Mouse (Mus musculus): Measurements from ENCODE around the gene Vmn1r219. TPM values are rescaled to one million over a fixed set of nuclear protein-coding genes. Genes with fewer than 3 reads are reported as not detected.
"Not testable (repeated sequence)": the region's sequence is repeated elsewhere in the genome, so short reads cannot be mapped to it uniquely, and the experiment has no call there.

Vmn1r219 gene
- not detected in 2 replicates for polyA plus RNA-seq (2015; fragmentation: Nextera tagmentation; extraction: Ambion mirVana)

DNA sequence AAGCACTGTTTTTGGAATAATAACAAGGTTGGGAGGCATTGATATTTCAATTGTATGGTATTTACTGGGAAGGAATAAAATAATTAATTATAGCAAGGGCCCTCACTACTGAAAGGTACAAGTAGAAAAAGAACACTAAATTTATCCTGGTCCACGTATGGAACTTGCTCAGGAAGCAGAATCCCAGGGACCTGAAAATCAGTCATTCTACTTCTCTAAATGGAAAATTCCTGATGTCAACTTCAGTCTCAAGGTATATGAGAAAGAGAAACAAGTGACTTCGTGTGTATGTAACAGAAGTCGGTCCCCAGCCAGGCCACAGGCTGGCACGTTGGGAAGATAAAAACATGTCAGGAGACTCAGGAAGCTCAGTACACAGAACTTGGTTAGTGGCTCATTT is at the start of gene Vmn1r219:
TSS of gene Vmn1r219 (plus strand) at position 301 of the 400 bp plus-strand sequence.
- no peaks in the 10 kb centered on the region for H3K27me3 ChIP-seq (replicated peaks)
- no peak for ATAC-seq (ENCODE audit: extremely low read depth, insufficient number of reproducible peaks, low FRiP score, low TSS enrichment)
- no peak within 1 kb of the TSS for H3K4me3 ChIP-seq
- H3K9me3 ChIP-seq = no peaks in the 10 kb centered on the region
- no peak within 1 kb of the TSS for H3K27ac ChIP-seq (replicated peaks)
- H3K4me1 ChIP-seq = peaks cover 9% of the 10 kb centered on the region
- no peaks in the 10 kb centered on the region for H3K36me3 ChIP-seq
- WGBS = 59% methylated on average over 4 of the region's 4 CpGs
- H3K9ac ChIP-seq = no peak within 1 kb of the TSS
- H3K4me2 ChIP-seq = no peak within 1 kb of the TSS

DNA sequence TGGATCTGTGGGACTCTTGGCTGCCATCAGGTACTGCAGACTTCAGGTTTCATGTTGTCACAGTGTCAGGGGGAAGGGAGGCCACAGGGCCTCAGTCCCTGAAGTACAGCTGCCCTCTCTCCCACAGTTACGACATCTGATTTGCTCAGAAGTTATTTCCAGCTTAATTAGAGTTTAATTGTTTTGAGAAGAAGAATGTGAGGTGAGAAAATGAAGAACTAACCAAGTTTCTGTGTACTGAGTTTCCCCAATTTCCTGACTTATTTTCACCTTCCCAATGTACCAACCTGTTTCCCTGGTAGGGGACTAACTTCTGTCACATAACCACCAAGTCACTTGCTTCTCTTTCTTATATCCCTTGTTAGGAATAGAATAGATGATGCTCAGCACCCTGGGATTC is 41.0 kb upstream of the Vmn1r219 start, which contains the start of gene Vmn1r217:
TSS of gene Vmn1r217 (minus strand) at position 101 of the 400 bp plus-strand sequence.
- not testable (repeated sequence) for H3K27me3 ChIP-seq (replicated peaks); H3K27ac ChIP-seq (replicated peaks); H3K4me3 ChIP-seq; ATAC-seq (ENCODE audit: extremely low read depth, insufficient number of reproducible peaks, low FRiP score, low TSS enrichment); H3K4me1 ChIP-seq; H3K9ac ChIP-seq; H3K9me3 ChIP-seq; H3K36me3 ChIP-seq; H3K4me2 ChIP-seq
- WGBS = 65% methylated on average over 1 of the region's 1 CpGs

DNA sequence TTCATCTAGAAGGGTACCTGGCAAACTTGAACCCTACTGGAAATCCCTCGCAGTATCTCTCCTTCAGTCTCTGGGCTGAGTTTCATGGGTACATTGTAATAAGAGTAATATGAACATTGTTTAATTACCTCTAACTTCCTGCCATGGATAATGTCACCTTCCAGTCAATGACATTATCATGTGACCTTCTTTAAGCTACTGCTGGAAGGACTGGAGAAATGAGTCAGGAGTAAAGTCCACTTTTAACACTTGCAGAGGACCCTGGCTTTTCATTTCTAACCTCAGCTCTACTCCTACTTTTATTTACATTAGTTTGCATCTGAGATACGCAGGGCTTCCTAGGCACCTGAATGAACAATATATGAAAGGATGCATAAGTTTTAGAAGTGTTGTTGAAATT is 38.5 kb upstream of the Vmn1r219 start:
- no peak; the same call in 1 of the 2 replicates for ATAC-seq (ENCODE audit: extremely low read depth, insufficient number of reproducible peaks, low FRiP score, low TSS enrichment)
- Histone ChIP-seq H3K4me2 (no peak overlapping the region), H3K4me1 (no peaks in the 10 kb centered on the region), H3K4me3 (no peak overlapping the region), H3K9me3 (no peaks in the 10 kb centered on the region), H3K9ac (no peak overlapping the region), H3K27me3 (replicated peaks) (no peaks in the 10 kb centered on the region), H3K27ac (replicated peaks) (no peak overlapping the region), H3K36me3 (no peaks in the 10 kb centered on the region)
- 79% methylated on average over 2 of the region's 2 CpGs for WGBS

DNA sequence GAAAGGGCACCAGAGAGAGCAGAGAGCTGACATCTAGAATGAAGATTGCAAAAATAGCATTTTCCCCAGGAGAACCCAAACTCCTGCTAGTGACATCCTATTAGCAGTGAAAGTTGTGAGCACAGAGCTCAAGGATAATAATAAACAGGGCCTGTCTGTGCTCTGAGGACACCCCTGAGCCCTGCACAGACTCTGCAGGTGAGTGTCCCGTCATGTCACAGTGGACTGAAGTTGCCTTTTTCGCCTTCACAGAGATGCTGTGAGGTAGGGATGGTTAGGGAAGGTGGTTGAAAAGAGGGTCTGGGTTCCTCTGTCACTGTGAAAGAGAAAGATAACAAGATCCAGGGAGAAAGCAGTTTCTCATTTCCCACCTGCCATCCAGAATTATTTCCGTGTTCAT is 26.0 kb upstream of the Vmn1r219 start, which contains the start of gene Vmn1r218:
TSS of gene Vmn1r218 (plus strand) at position 57 of the 400 bp plus-strand sequence.
- Histone ChIP-seq H3K4me1 (no peaks in the 10 kb centered on the region), H3K27ac (replicated peaks) (no peak within 1 kb of the TSS), H3K9me3 (no peaks in the 10 kb centered on the region), H3K4me2 (no peak within 1 kb of the TSS), H3K36me3 (no peaks in the 10 kb centered on the region), H3K4me3 (no peak within 1 kb of the TSS), H3K27me3 (replicated peaks) (no peaks in the 10 kb centered on the region), H3K9ac (no peak within 1 kb of the TSS)
- no peak for ATAC-seq (ENCODE audit: extremely low read depth, insufficient number of reproducible peaks, low FRiP score, low TSS enrichment)
- 62% methylated on average over 3 of the region's 3 CpGs for WGBS

DNA sequence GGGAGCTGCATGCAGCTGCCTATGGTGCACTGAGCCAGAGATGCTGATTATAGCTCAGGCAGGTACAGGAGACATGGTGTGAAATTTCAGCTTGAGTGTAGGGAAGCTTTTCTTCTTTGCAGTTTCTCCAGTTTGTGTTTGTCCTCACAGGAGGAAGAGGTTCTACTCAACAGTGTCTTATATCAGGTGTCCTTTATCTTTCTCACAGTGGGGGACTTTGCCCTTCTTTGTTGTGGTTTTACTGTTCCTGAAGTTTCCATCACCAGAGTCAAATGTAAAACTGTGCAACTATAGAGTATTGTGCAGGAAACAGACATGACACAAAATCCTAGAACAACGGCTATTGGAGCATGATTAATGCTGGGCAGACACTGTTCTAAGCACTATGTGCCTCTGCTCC is 25.6 kb upstream of the Vmn1r219 start:
- no peak overlapping the region for H3K9ac ChIP-seq
- no peaks in the 10 kb centered on the region for H3K4me1 ChIP-seq
- ATAC-seq (ENCODE audit: extremely low read depth, insufficient number of reproducible peaks, low FRiP score, low TSS enrichment) = no peak
- H3K4me2 ChIP-seq = no peak overlapping the region
- no peak overlapping the region for H3K27ac ChIP-seq (replicated peaks)
- no peaks in the 10 kb centered on the region for H3K36me3 ChIP-seq
- H3K4me3 ChIP-seq = no peak overlapping the region
- H3K9me3 ChIP-seq = no peaks in the 10 kb centered on the region
- H3K27me3 ChIP-seq (replicated peaks) = no peaks in the 10 kb centered on the region
- WGBS = 51% methylated on average over 1 of the region's 1 CpGs

DNA sequence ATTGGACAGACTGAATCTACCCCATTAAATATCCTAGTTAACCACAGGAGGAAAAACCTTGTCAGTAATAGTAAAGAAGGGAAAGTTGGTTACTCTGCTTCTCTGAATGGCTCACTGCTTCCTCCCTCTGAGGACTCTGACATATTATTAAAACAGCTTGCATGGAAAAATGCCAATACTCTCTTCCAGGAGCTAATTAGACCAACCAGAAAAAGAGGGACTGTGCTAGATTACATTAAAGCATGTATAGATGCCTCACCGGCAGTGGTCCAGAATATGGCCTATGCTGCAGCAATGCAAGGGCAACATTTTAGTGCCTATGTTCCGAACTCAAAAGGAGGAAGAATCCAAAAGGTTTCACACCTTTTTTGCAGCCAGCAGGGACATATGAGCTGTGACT is 20.2 kb upstream of the Vmn1r219 start:
- WGBS = 87% methylated on average over 2 of the region's 2 CpGs

DNA sequence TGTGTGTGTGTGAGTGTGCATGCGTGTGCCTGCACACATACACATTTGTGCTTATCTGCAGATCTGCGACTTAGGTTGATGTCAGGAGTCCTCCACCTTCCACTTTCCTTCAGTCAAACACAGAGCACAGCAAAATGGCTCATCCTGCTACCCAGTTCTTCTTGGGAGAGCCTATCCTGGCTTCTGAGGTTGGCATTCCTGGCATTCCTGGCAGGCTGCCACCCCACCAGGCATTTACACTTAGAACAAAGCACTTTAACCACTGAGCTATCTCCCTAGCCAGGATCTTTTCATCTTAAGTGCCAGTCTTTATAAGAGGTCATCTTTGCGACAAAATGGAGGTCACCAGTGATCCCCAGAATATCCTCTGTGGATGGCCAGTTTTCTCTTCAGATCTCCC is 1.3 kb upstream of the Vmn1r219 start:
- Histone ChIP-seq H3K27ac (replicated peaks) (no peak overlapping the region), H3K9ac (no peak overlapping the region), H3K9me3 (no peaks in the 10 kb centered on the region), H3K4me3 (no peak overlapping the region), H3K36me3 (no peaks in the 10 kb centered on the region), H3K4me1 (peaks cover 9% of the 10 kb centered on the region), H3K4me2 (no peak overlapping the region), H3K27me3 (replicated peaks) (no peaks in the 10 kb centered on the region)
- 36% methylated on average over 3 of the region's 3 CpGs for WGBS
- no peak; the same call in 1 of the 2 replicates for ATAC-seq (ENCODE audit: extremely low read depth, insufficient number of reproducible peaks, low FRiP score, low TSS enrichment)

More for the DNA sequence above, 20.2 kb upstream of the Vmn1r219 start:
- Histone ChIP-seq H3K36me3 (no peaks in the 10 kb centered on the region), H3K9ac (no peak overlapping the region), H3K4me3 (no peak overlapping the region), H3K27ac (replicated peaks) (no peak overlapping the region), H3K27me3 (replicated peaks) (no peaks in the 10 kb centered on the region), H3K4me1 (no peaks in the 10 kb centered on the region), H3K9me3 (no peaks in the 10 kb centered on the region), H3K4me2 (no peak overlapping the region)
- no peak for ATAC-seq (ENCODE audit: extremely low read depth, insufficient number of reproducible peaks, low FRiP score, low TSS enrichment)

DNA sequence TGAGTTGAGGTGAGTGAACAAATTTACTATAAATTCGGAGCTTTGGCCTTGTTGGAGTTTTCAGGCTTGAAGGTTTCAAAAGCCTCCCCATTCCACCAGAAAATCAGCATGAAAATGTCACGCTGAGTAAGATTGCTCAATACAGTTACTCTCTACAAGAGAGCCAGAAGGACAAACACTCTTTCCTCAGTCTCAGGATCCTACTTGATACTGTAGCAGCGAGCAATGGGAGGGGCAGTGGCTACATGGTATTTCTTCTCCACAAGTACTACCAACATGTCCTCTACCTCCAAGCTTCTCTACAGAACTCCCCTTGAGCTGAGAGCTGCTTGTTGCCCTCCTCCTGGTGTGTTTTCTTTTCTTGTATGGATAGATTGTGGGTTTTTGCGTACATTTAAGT is 7.4 kb downstream of the Vmn1r219 start:
- not testable (repeated sequence) for H3K4me2 ChIP-seq; H3K27ac ChIP-seq (replicated peaks); H3K9ac ChIP-seq; H3K4me3 ChIP-seq; H3K4me1 ChIP-seq; H3K27me3 ChIP-seq (replicated peaks); H3K36me3 ChIP-seq; ATAC-seq (ENCODE audit: extremely low read depth, insufficient number of reproducible peaks, low FRiP score, low TSS enrichment); H3K9me3 ChIP-seq
- WGBS = 77% methylated on average over 4 of the region's 4 CpGs

DNA sequence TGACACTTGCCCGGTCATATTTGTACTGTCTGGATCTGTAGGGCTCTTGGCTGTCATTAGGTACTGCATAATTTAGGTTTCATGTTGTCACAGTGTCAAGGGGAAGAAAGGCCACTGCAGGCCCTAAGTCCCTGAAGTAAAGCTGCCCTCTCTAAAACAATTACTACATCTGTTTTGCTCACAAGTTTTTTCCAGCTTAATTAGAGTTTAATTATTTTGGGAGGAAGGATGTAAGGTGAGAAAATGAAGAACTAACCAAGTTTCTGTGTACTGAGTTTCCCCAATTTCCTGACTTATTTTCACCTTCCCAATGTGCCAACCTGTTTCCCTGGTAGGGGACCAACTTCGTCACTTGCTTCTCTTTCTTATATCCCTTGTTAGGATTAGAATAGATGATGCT is 28.8 kb downstream of the Vmn1r219 start, which contains the start of gene Vmn1r220:
TSS of gene Vmn1r220 (minus strand) at position 101 of the 400 bp plus-strand sequence.
- no peaks in the 10 kb centered on the region for H3K9me3 ChIP-seq
- H3K4me1 ChIP-seq = no peaks in the 10 kb centered on the region
- no peak for ATAC-seq (ENCODE audit: extremely low read depth, insufficient number of reproducible peaks, low FRiP score, low TSS enrichment)
- no peak within 1 kb of the TSS for H3K9ac ChIP-seq
- no peak within 1 kb of the TSS for H3K4me2 ChIP-seq
- no peak within 1 kb of the TSS for H3K27ac ChIP-seq (replicated peaks)
- H3K36me3 ChIP-seq = no peaks in the 10 kb centered on the region
- 75% methylated on average over 2 of the region's 2 CpGs for WGBS
- no peaks in the 10 kb centered on the region for H3K27me3 ChIP-seq (replicated peaks)
- no peak within 1 kb of the TSS for H3K4me3 ChIP-seq

DNA sequence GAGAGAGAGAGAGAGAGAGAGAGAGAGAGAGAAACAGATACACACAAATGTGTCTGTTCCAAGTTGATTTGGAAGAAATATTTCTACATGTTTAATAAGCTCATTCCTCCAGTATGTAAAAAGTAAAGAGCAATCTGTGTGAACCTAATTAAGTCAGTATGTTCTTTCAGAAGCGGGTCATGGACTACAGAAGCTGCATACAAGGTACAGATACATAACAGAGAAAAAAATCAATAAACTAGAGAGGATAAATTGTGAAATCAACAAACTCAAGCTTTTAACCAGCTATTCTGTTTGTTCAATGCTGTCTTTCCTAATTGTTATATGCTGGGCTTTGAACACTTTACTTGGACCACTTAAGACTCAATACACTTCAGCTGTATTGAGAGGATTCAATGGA is 44.8 kb downstream of the Vmn1r219 start:
- not testable (repeated sequence) for H3K36me3 ChIP-seq; ATAC-seq (ENCODE audit: extremely low read depth, insufficient number of reproducible peaks, low FRiP score, low TSS enrichment); H3K27ac ChIP-seq (replicated peaks); H3K4me2 ChIP-seq; H3K9me3 ChIP-seq; H3K9ac ChIP-seq; H3K4me1 ChIP-seq; H3K4me3 ChIP-seq; H3K27me3 ChIP-seq (replicated peaks)
- 73% methylated on average over 1 of the region's 1 CpGs for WGBS

DNA sequence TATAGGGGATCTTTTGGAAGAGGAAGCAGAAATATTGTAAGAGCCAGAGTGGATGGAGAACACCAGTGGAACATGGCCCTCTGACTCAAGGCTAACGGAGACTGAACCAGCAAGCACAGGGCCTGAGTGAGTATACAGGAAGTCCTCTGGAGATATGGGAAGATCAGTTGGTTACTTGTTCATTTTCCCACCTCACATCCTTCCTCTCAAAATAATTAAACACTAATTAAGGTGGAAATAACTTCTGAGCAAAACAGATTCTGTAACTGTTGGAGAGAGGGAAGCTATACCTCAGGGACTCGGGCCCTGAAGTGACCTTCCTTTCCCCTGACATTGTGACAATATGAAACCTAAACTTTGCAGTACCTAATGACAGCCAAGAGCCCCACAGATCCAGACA is 54.7 kb downstream of the Vmn1r219 start, which contains the start of gene Vmn1r221:
TSS of gene Vmn1r221 (plus strand) at position 301 of the 400 bp plus-strand sequence.
- not testable (repeated sequence) for H3K9me3 ChIP-seq; H3K27ac ChIP-seq (replicated peaks); ATAC-seq (ENCODE audit: extremely low read depth, insufficient number of reproducible peaks, low FRiP score, low TSS enrichment); H3K9ac ChIP-seq; H3K27me3 ChIP-seq (replicated peaks); H3K4me1 ChIP-seq; H3K36me3 ChIP-seq; H3K4me3 ChIP-seq; H3K4me2 ChIP-seq
- WGBS = 63% methylated on average over 2 of the region's 2 CpGs
